Mouse (Mus musculus): Measurements from ENCODE around the gene Chst1.

DNA sequence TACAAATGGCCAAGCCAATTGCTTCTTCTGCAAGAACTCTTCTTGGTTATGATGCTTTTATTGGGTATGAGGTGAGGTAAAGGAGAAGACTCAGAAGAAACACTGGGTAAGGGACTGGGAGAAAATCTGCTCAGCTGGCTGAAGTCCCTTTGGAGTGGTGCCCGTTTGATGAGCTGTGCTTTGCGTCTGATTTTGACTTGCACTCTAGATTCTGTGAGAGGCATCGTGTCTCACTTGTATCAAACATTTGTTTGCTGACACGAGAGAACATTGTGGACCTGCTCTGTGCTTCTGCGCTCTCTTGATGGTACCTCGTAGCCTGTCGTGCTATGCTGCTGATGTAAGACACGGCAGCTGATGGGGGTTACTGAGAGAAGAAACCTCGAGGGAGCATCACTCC is 21.7 kb upstream of the Chst1 start:
- TF ChIP-seq CTCF (IDR thresholded peaks at IDR 0.05; ENCODE audit: control insufficient read depth, insufficient read depth, low read length) (no peak), POLR2A (IDR thresholded peaks at IDR 0.05; ENCODE audit: borderline replicate concordance, control insufficient read depth, low read depth, low read length) (no peak)

All from bone marrow, adult 2 months (tissue).